Mouse (Mus musculus): ENCODE results near the gene Rapgef2. TPM values are rescaled to one million over a fixed set of nuclear protein-coding genes. Genes with fewer than 3 reads are reported as not detected.

Gene Rapgef2
- total RNA-seq, 4 experiments from 2014 or later: 28.3 to 34.8 (median 32.0) TPM

DNA sequence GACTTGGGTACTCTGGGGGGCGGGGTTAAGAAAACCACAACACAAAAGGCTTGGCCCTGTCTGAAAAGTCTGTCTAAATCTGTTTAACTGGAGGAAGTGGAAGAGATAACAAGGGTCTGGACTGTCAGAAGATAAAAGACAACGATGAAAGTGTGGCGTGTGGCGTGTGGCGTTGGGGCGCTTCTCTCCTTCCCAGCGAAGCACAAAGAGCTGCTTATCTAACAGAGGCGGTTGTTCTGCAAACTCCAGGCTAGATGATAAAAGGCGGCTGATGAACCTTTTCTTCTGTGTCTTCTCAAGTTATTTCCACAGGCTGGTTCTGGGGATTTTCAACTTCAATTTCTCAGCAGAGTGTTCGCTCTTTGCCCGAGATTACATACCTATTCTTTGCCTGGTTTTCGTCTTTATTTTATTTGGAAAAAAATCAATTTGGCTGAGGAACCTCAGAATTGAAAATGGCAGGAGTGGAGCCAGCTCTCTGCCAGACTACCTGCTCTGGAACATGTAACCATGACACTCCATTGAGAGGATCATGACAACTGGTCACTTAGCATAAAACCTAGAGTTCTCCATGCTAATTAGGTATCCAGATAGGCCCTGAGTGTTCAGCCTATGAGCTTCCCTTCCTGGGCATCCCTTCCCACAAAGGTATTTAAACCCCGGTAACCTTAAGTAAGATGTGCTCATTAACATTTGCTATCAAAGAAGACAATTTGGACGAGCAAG, 258.0 kb downstream of the Rapgef2 start:
- no peak for DNase-seq (ENCODE audit: low spot score)

DNA sequence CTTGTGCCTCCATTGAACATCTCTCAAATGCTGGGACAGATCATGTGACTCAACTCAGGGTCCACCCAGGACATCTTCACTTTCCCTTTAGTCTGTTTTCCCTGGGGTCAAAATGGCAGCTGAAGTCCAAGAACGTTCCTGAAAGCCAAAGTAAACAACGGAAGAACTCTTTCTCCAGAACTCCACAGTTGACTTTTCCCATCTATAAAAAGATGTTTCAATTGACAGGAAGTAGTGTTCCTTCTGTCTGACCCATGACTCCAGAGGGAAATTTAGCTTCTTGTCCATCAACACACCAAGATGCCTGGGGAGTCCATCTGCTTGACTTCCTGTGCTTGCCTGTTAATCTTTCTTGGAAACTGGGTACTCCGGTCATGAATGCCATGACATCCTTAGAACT, 260.3 kb downstream of the Rapgef2 start:
- DNase-seq (ENCODE audit: low spot score): peak; percentile 33

DNA sequence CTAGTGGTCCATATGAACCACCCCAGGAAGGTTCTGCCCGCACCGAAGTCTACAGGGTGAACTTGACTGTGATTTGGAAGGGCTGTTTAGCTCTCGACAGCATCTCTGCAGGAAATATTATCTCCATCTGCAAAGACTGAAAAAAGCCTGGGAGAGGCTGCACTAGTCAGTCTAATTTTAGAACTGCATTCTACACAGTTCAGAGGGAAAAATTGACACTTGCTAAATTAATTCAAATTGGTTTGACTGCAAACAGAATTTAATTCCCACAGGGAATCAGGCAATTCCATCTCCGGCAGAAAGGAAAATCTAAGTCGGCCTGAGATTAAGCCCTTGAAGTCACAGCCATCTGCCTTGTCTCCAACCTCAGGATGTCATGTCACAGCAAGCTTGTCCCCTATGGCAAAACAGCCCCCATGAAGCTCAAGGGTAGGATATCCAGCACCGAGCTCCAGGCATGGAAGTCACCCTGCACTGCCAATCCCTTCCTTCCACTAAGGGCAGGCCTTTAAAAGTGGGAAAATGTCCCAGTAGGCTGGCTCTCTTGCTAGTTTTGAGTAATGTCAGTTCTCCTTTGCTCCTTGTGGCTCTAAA, 262.5 kb downstream of the Rapgef2 start:
- no peak for DNase-seq (ENCODE audit: low spot score)

DNA sequence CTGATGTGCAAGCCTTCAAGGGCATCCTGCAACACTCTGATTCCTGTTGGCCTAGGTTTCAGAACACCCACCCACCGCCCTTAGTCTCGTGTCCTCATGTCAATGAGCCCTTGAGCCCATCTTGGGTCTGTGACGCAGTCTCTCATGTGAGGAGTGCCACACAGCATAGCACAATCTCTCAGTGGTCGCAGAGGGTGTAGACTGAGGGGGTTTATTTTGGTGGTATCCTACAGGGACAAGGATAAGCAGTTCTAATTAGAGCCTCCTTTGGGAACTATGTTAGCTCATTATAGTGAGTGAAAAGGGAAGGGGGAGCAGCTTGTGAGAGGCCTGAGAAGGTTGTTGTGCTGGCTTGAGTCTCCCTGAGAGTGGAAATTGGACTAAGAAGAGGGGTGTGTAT, 263.6 kb downstream of the Rapgef2 start:
- DNase-seq (ENCODE audit: low spot score): no peak

DNA sequence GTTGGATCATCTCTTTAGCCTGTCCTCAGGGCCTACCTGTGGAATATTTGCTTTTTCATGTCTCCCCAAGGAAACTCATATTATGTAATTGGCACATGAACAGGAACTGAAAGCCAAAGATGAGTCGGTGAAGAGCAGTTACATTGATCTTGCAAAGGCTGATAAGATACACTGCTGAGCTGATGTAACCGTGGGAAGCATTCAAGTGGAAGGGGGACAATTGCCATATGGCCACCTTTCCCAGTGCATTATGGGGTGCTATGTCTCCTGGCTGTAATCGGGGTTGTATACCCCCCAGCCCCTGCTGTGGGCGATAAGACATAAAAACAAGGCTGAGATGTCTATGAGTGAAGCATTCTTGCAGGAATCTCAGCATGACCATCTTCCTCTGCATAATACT, 268.9 kb downstream of the Rapgef2 start:
- no peak for DNase-seq (ENCODE audit: low spot score)

DNA sequence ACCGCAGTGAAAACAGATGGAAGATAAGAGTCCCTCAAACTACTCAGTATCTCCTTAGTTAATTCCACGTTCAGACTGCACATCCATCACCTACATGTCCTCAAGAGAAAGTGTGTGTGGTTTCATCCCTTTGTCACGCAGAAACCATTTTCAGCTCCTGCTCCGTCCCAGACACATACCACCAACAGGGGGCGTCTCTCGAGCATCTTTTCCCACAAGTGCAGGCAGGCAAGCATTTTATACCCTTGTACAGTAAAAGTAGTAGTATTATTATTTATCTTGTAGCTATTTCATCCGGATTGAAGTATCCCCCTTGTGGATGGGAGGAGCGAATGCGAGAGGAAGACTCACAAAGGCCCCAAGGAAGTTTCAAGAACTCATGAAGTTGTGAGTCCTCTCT, 269.5 kb downstream of the Rapgef2 start:
- no peak for DNase-seq (ENCODE audit: low spot score)

DNA sequence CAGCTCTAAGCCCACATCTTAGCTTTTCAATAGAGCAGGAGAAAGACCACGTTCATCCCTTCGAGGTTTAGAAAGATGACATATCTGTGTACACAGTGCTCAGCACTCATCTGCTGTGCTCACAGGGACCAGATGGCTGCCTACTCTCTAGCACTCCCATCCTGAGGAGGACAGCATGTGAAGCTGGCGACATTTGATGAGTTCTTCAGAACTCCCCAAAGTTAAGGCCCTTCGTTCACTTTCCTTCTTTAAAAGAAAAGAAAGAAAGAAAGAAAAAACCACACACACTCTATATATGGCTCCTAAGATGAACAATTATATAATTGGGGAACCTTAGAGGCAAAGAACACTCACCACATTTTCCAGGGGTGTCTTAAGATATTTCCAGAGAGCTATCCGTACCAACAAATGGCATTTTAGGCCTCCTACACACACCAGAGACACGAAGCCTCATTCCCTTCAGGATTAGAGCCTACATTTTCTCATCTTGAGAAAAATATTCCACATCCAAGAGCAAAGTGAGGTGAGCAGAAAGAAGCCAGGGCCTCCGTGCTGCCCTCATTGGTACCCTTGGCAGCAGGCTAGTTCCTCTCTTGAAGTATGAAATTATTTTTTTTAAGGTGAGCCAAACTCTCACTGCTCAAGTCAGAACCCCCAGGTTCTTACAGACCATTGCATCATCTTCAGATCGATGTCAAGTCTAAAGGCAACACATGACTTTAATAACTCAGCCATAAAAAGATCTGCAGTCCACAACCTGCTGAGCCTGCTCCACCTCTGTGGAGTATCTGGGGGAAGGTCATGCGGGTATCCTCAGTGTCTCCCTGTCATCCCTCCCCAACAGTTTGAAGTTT, 270.5 kb downstream of the Rapgef2 start:
- DNase-seq (ENCODE audit: low spot score): no peak

Other genes starting within 250 kb of the Rapgef2 start
- gene Gm17359, start 50.1 kb upstream of the Rapgef2 start, total RNA-seq (2022): not detected

All from heart, adult 8-10 months (tissue).